Mouse (Mus musculus) adrenal gland, postnatal 4 days (tissue): Measurements from ENCODE around the gene Hist1h4k. TPM values are rescaled to one million over a fixed set of nuclear protein-coding genes. Genes with fewer than 3 reads are reported as not detected.
"Not testable (repeated sequence)": the region's sequence is repeated elsewhere in the genome, so short reads cannot be mapped to it uniquely, and the experiment has no call there.

Experiments
- DNase-seq, 2 experiments: peaks; one replicate each; pipeline ENCODE4 v3.0.0; 2021 to 2022; ENCODE audit warnings: low spot score in 2 of 2, mixed read lengths in 2 of 2
- microRNA-seq: library from miRNA; unstranded; fragments of <30 nt; microRNA quantifications from one replicate; pipeline ENCODE4 v1.2.0, GENCODE M21; 2021
- total RNA-seq, 2 experiments: library from RNA; stranded (reverse); gene quantifications; 2 replicates each; pipeline ENCODE4 v1.2.3; 2021

The Hist1h4k gene
- total RNA-seq, 2 experiments from 2014 or later = 1,000 to 1,309 TPM

DNA sequence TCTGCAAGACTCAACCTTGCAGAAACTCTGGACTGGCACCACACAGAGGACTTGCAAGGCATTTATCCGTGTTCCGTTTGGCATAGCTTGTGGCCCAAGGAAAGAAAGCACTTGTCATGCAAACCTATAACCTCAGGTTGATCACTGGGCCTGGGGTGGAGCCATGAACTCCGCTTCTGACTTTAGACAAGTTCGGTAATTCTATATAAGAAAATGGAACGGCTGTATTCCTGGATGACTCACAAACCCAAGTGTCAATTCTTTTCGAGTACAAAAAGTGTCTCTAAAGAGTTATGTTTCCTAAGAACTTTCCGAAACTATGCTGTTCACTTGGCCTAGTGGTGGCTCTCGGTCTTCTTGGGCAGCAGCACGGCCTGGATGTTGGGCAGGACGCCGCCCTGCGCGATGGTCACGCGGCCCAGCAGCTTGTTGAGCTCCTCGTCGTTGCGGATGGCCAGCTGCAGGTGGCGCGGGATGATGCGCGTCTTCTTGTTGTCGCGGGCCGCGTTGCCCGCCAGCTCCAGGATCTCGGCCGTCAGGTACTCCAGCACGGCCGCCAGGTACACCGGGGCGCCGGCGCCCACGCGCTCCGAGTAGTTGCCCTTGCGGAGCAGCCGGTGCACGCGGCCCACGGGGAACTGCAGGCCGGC lies 29.1 kb downstream of the Hist1h4k start:
- not testable (repeated sequence) for DNase-seq

- DNase-seq = no peak
These were observed 31.8 kb downstream of the Hist1h4k start for GRCm38 (mm10) chr13:21718381-21719080.

GRCm38 (mm10) chr13:21717397-21718357 lies 32.6 kb downstream of the Hist1h4k start, which contains the start of gene Hist1h3h:
Hist1h3h (plus strand) TSS chr13:21717659.
- peak; percentile 38 to 70 for DNase-seq

GRCm38 (mm10) chr13:21716540-21717391 lies 33.5 kb downstream of the Hist1h4k start:
- not testable (repeated sequence) for DNase-seq

GRCm38 (mm10) chr13:21715864-21716539 lies 34.3 kb downstream of the Hist1h4k start, which contains the start of the genes Hist1h2bl and Hist1h2ai:
Hist1h2bl (minus strand) TSS chr13:21716143.
Hist1h2ai (plus strand) TSS chr13:21716422.
- peak; percentile 27 to 65 for DNase-seq

DNA sequence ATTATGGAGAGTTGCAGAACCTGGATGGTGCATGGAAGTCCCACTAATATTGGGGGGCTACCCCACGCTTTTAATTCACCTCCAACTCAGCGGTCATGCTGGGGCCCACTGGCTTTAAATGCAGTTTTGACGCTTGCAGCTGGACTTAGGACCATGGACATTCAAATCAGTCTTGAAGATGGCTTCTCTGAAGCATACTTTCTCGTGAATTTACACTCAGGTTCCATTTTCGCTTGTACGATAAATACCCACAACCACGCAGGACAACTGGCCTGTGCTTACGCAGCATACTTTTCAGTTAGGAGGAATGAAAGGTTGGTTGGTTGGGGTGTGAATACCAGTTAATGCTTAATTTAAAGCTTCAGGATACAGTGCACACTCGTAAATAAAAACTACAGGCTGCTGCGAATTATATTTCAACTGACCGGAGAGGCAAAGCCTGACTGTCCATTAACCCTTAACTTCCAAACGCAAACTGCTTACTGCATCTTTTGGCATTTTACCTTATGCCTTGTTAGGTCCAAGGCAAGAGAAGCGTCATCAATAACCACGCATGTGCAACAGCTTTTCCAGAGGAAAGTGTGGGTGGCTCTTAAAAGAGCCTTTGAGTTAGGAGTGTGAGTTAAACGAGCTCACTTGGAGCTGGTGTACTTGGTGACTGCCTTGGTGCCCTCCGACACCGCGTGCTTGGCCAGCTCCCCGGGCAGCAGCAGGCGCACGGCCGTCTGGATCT lies 35.0 kb downstream of the Hist1h4k start:
- DNase-seq = no peak

- DNase-seq = no peak
These were observed 35.6 kb downstream of the Hist1h4k start for GRCm38 (mm10) chr13:21714725-21715124.

- DNase-seq = no peak
These were observed 38.6 kb downstream of the Hist1h4k start for GRCm38 (mm10) chr13:21711698-21712097.

- peak; percentile 31 to 45 for DNase-seq
These were observed 39.3 kb downstream of the Hist1h4k start for GRCm38 (mm10) chr13:21710821-21711525.

DNA sequence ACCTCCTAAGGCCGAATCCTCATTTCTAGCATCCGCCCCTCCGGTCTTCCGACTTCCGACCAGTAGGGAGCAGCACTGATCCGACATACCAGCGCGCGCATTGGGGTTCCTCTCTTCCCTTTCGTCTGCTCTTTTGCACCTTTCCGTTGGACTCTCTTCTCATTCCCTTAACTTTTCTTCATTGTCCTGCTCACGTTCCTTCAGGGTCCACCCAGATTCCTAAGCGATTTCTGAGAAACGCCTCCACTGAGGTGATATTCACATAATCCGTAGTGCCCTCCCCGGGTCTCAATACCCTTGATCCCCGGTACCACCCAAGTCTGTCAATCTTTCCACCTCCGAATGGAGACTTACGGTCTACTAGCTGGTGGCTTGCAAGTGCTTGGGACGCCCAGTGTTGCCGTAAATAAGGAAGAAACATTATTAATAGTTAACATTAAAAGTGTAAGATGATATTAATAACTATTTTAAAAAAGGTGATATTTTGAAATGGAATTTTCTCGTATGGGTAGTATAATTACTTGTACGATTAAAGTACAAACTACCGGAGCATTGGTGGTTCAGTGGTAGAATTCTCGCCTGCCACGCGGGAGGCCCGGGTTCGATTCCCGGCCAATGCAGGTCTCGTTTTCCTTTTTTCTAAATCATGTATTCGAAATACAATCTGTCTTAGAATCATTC lies 40.1 kb downstream of the Hist1h4k start:
- peak; percentile 64 to 81 for DNase-seq

DNA sequence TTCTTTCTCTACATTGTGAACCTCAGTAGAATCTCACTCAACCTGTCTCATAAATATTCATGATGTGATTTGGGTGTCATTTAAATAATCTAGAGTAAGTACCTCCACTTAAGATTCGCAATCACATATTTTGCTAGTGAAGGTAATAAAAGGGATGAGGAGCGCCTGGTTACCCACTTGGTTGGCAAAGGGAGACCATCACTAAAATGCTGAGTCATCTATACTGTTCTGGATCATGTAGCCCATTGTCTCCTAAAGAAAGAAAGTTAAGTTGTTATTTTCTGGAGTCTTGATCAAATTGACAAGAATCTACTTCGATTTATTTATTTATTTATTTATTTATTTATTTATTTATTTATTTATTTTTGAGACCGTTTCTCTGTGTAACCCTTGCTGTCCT lies 43.6 kb downstream of the Hist1h4k start:
- DNase-seq = no peak

Small RNA genes within 50 kb of the gene (microRNA-seq; reads per million reads assigned to microRNA genes)
- gene Gm44346 = not detected
- not detected for gene Gm44357
- gene Gm44367 = not detected
- not detected for gene Gm44454

Other genes with a start within 250 kb of the Hist1h4k start
- 10 to 100 TPM; 83.5 to 90.6 TPM for gene Gm11273, start 249.1 kb downstream of the Hist1h4k start, total RNA-seq
- 10 to 100 TPM; 27.8 to 30.2 TPM for gene Zkscan8, start 219.4 kb downstream of the Hist1h4k start, total RNA-seq
- not detected for gene Olfr1366, start 207.7 kb downstream of the Hist1h4k start, total RNA-seq
- gene Olfr1535, start 190.6 kb downstream of the Hist1h4k start, total RNA-seq = not detected
- not detected for gene Olfr1364, start 168.7 kb downstream of the Hist1h4k start, total RNA-seq
- not detected for gene Olfr1362, start 136.5 kb downstream of the Hist1h4k start, total RNA-seq
- gene Olfr11, start 108.0 kb downstream of the Hist1h4k start, total RNA-seq = under 1 TPM in 1 of 2 experiments, not detected in 1; 0.08 TPM
- not detected for gene Olfr1361, start 87.1 kb downstream of the Hist1h4k start, total RNA-seq
- not detected for gene Olfr1360, start 73.1 kb downstream of the Hist1h4k start, total RNA-seq
- not detected for gene Olfr1359, start 52.4 kb downstream of the Hist1h4k start, total RNA-seq
- 100 to 1,000 TPM; 453 to 539 TPM for gene Hist1h2bl, start 34.4 kb downstream of the Hist1h4k start, total RNA-seq
- 100 to 1,000 TPM; 319 to 362 TPM for gene Hist1h2ai, start 34.1 kb downstream of the Hist1h4k start, total RNA-seq
- 100 to 1,000 TPM; 643 to 717 TPM for gene Hist1h3h, start 32.8 kb downstream of the Hist1h4k start, total RNA-seq
- gene Hist1h2bm, start 28.5 kb downstream of the Hist1h4k start, total RNA-seq = 100 to 1,000 TPM; 142 to 169 TPM
- 100 to 1,000 TPM in 1 of 2 experiments, 10 to 100 TPM in 1; 89.5 to 116 TPM for gene Hist1h4j, start 15.4 kb downstream of the Hist1h4k start, total RNA-seq
- gene Hist1h2ak, start 3.3 kb upstream of the Hist1h4k start, total RNA-seq = 100 to 1,000 TPM; 172 to 196 TPM
- gene Hist1h2bn, start 3.6 kb upstream of the Hist1h4k start, total RNA-seq = 100 to 1,000 TPM; 256 to 306 TPM
- 100 to 1,000 TPM; 315 to 390 TPM for gene Hist1h1b, start 30.1 kb upstream of the Hist1h4k start, total RNA-seq
- gene Hist1h3i, start 32.9 kb upstream of the Hist1h4k start, total RNA-seq = 100 to 1,000 TPM; 511 to 579 TPM
- 100 to 1,000 TPM; 122 to 129 TPM for gene Hist1h2an, start 36.7 kb upstream of the Hist1h4k start, total RNA-seq
- gene Hist1h2bp, start 37.0 kb upstream of the Hist1h4k start, total RNA-seq = 100 to 1,000 TPM; 192 to 223 TPM
- gene Hist1h2bq, start 59.7 kb upstream of the Hist1h4k start, total RNA-seq = 100 to 1,000 TPM; 352 to 396 TPM
- 100 to 1,000 TPM; 477 to 608 TPM for gene Hist1h2ao, start 60.0 kb upstream of the Hist1h4k start, total RNA-seq
- gene Hist1h4m, start 61.2 kb upstream of the Hist1h4k start, total RNA-seq = 100 to 1,000 TPM; 742 to 886 TPM
- gene Hist1h4n, start 81.7 kb upstream of the Hist1h4k start, total RNA-seq = 100 to 1,000 TPM; 144 to 157 TPM
- gene Hist1h2ap, start 83.0 kb upstream of the Hist1h4k start, total RNA-seq = 100 to 1,000 TPM; 329 to 379 TPM
- 100 to 1,000 TPM; 346 to 390 TPM for gene Hist1h2br, start 83.2 kb upstream of the Hist1h4k start, total RNA-seq
- gene Zfp184, start 194.6 kb upstream of the Hist1h4k start, total RNA-seq = 1 to 10 TPM; 3.8 to 4.7 TPM
- gene Pom121l2, start 230.7 kb upstream of the Hist1h4k start, total RNA-seq = not detected